Mouse (Mus musculus): ENCODE results near the gene Frmd4a.
"Not testable (repeated sequence)": the region's sequence is repeated elsewhere in the genome, so short reads cannot be mapped to it uniquely, and the experiment has no call there.

The Frmd4a gene

DNA sequence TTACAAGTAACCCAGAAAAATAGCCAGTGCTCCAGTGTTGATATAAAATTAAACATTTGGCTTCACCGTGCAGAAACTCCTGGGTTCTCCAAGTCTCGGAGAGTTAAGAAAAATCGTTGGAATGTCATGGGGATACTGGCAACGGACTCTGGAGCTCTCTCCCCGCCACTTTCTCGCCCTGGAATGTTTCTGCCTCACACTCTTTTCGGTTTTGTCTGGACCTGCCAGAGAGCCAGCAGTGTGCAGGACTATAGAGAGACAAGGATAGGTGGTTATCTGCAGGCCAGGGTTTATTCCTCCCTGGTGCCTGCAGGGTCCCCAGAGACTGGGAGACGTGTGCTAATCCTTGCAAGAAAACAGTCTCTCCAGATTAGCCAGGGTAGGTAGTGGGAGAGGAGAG is 314.9 kb downstream of the Frmd4a start:
- no peak for DNase-seq (ENCODE audit: low read depth in 2 of 2, low spot score in 2 of 2)

DNA sequence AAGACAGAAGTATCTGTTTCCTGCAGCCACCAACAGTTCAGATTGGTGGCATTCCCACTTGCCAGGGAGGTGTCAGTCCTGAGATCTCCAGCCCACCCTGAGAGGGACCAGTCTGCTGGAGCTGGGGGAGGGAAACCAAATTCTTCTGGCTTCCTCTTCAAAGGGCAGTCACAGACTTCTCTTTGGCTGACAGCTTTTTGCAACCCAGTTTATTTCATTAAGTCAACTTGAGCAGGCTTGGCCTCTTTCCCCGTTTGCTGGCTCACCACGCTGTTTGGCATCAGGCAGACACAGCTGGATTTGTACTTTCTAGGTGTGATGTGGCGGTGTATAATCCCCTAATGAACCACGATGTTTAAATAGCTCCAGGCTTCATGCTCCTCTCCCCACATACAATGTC is 316.7 kb downstream of the Frmd4a start:
- DNase-seq (ENCODE audit: low read depth in 2 of 2, low spot score in 2 of 2) = no peak

DNA sequence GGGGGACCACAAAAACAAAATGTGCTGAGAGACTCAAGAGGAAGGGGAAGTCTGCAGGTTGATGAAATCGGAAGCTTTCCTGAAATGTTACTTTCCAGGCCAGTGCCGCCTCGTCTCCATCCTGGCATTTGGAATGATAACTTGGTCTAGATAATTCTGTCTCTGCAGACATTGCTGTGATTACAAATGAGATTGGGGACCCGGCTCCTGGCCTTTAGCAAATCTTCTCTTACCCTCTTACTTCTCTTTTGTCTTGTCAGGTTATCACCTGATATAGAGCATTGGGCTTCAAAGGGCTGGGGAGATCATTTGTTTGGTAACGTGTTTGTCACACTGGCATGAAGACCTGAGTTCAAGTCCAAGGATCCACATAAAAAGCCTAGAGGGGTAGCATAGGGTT is 317.4 kb downstream of the Frmd4a start:
- DNase-seq (ENCODE audit: low read depth in 2 of 2, low spot score in 2 of 2) = no peak

DNA sequence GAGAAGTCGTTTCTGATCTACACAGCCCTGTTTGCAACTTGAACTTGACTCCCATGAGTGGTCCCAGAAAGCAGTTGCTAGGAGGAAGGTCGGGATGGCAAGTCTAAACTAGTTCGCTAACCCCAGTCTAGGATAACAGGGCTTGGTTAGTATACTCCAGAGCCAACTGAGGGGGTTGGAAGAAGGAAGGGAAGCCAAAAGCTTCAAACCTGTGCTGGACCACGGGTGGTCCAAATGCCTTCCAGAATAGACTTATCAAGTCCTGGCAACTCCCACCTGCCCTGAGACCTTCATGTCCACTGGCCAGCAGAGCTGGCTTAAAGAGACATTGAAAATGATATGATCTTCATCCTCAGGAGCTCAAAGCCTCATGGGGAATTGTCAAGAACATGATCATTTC is 318.4 kb downstream of the Frmd4a start:
- no peak for DNase-seq (ENCODE audit: low read depth in 2 of 2, low spot score in 2 of 2)

DNA sequence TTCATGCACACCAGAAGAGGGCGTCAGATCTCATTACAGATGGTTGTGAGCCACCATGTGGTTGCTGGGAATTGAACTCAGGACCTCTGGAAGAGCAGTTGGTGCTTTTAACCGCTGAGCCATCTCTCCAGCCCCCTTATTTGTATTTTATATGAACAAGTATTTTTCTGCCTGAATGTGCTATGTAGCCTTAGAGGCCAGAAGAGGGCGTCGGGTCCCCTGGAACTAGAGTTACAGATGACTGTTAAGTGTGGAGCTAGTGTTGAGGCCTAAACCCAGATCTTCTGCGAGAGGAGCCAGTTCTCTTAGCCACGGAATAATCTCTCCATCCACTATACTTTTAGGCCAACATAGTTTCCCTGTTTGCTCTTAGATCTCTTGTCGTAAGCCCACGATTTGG is 320.8 kb downstream of the Frmd4a start:
- not testable (repeated sequence) for DNase-seq (ENCODE audit: low read depth in 2 of 2, low spot score in 2 of 2)

- DNase-seq (ENCODE audit: low read depth in 2 of 2, low spot score in 2 of 2) = no peak
Measured at GRCm38 (mm10) chr2:4339128-4339527, 321.6 kb downstream of the Frmd4a start.

GRCm38 (mm10) chr2:4339530-4340218 is 322.2 kb downstream of the Frmd4a start:
- DNase-seq (ENCODE audit: low read depth in 2 of 2, low spot score in 2 of 2) = no peak

- no peak for DNase-seq (ENCODE audit: low read depth in 2 of 2, low spot score in 2 of 2)
Measured at GRCm38 (mm10) chr2:4340378-4340777, 322.9 kb downstream of the Frmd4a start.

DNA sequence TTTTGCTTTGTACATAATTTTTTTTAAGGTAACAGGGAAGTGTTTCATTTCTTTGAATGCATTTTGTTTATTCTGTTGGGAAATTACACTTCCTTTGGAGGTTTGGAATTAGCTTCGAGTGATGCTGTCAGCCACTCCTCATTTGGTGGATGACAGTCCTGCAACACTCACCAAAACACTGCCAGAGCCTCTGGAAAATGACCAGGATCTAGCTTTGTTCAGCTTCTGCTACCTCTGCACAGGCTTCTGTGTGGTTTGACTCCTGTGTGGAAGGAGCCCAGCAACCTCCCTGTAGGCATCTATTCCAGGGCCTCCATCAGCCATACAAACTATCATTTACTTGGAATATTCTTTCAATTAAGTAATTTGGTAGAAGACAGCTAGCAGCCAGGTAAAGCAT is 323.6 kb downstream of the Frmd4a start:
- no peak for DNase-seq (ENCODE audit: low read depth in 2 of 2, low spot score in 2 of 2)

GRCm38 (mm10) chr2:4342005-4342404 is 324.5 kb downstream of the Frmd4a start:
- DNase-seq (ENCODE audit: low read depth in 2 of 2, low spot score in 2 of 2) = no peak

DNA sequence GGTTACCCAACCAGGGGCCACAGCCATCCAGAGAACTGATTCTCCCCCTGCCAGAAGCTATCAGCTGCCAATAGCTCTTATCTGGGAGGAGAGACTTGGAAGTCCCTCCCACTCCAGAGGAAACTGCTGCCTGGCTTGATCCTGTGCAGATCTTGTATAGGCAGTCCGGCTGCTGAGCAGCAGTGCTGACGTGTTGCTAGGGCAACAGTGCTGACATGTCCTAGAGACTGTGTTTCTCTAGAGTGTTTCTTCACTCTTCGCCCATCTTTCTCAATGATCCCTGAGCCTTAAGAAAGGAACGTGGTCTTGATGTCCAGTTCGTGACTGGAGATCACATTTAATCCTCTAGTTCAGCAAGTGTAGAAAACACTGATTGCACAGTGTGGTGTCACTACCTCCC is 326.9 kb downstream of the Frmd4a start:
- DNase-seq (ENCODE audit: low read depth in 2 of 2, low spot score in 2 of 2) = no peak

GRCm38 (mm10) chr2:4346232-4346631 is 328.7 kb downstream of the Frmd4a start:
- DNase-seq (ENCODE audit: low read depth in 2 of 2, low spot score in 2 of 2) = no peak

DNA sequence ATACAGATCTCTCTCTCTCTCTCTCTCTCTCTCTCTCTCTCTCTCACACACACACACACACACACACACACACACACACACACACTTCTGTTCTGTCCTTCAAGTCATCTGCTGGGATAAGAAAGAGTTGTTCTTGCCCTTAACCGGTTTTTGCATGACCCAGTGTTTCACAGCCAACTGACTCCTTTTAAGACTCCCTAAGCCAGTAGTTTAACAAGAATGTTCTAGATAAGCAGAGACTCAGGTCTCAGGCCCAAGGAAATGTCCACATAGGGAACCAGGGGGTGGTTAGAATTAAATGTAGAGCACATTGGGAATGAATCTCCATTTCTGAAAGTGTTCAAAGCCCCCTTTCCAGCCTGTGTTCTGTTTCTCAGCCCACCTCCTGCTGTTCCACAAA is 329.4 kb downstream of the Frmd4a start:
- DNase-seq (ENCODE audit: low read depth in 2 of 2, low spot score in 2 of 2) = no peak

- no peak for DNase-seq (ENCODE audit: low read depth in 2 of 2, low spot score in 2 of 2)
Measured at GRCm38 (mm10) chr2:4347782-4348181, 330.3 kb downstream of the Frmd4a start.

DNA sequence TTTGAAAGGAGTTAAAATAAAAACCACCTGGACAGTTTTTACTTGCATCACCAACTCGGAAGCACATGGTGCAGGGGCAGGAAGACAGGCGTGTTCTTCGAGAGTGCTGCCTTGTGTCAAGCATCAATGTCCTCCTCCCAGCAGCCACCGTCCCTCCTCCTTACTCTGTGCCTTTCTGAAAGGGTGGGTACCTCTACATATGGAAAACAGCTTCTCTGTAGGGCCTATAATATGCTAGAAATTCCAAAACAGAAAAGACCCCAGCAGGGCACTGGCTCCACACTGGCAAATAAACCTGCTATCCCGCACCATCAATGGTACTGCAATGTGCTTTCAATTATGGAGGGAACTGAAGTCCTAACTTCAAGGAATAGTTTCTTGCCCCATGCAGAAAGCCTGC is 331.0 kb downstream of the Frmd4a start:
- DNase-seq (ENCODE audit: low read depth in 2 of 2, low spot score in 2 of 2) = no peak

GRCm38 (mm10) chr2:4356812-4357384 is 339.4 kb downstream of the Frmd4a start:
- no peak for DNase-seq (ENCODE audit: low read depth in 2 of 2, low spot score in 2 of 2)

GRCm38 (mm10) chr2:4361981-4362834 is 344.7 kb downstream of the Frmd4a start:
- no peak for DNase-seq (ENCODE audit: low read depth in 2 of 2, low spot score in 2 of 2)

GRCm38 (mm10) chr2:4364908-4365307 is 347.4 kb downstream of the Frmd4a start:
- DNase-seq (ENCODE audit: low read depth in 2 of 2, low spot score in 2 of 2) = no peak

- DNase-seq (ENCODE audit: low read depth in 2 of 2, low spot score in 2 of 2) = no peak
Measured at GRCm38 (mm10) chr2:4368544-4368943, 351.0 kb downstream of the Frmd4a start.

DNA sequence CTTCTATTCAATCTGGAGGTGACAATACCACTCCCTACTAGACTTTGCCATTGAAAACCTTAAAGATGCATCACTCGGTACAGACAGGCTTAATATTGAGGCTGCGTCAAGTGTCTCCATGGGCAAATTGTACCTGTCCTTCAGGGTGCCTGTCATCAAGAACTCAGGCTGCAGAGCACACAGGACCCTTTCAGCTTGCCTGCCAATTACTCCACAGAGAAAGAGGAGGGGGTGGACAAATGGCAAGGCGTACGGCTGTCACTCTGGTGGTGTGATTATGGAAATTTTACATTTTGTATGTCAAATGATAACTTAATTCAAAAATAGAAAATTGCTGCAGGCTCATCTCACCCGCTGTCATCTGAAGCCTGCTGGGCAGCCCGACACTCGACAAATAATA is 353.0 kb downstream of the Frmd4a start:
- DNase-seq (ENCODE audit: low read depth in 2 of 2, low spot score in 2 of 2) = no peak

GRCm38 (mm10) chr2:4371341-4371740 is 353.8 kb downstream of the Frmd4a start:
- DNase-seq (ENCODE audit: low read depth in 2 of 2, low spot score in 2 of 2) = no peak

- DNase-seq (ENCODE audit: low read depth in 2 of 2, low spot score in 2 of 2) = no peak
Measured at GRCm38 (mm10) chr2:4378844-4379243, 361.3 kb downstream of the Frmd4a start.
